In the genomic region with DNA sequence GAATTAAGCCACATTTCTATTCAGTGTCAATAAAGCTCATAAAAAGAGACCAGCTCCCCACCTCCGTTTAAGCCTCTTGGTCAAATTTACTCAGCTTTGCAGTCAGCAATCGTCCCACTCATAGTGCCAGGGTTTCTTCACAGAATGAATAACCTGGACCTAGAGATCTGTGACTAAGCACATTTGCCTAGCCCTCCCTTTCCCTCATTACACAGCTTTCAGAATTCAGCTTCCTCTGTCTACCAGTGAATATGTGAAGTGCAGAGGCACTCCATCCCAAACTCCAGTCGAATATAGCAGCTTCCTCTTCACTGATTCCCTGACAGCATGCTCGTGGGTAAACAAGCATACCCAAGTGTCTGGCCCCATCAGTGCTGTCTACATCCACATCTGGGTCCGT, we compare ENCODE assay signal across 26 mouse cellular contexts. TPM values are rescaled to one million over a fixed set of nuclear protein-coding genes. Genes with fewer than 3 reads are reported as not detected.
DNase-seq lines count a peak whose midpoint lies in the region; ATAC-seq and TF ChIP-seq lines count a peak whose summit lies in the region.
"Had no signal": no experiment of that assay in that cellular context is flagged by ENCODE, and none has a peak within 500 bp of the region (broad histone marks: within the 10 kb centered on the region; RNA-seq: fewer than 3 reads in every experiment).

No protein-coding gene starts in this region.

- H3K36me3 ChIP-seq in lung, postnatal 0 days (ENCODE audit: insufficient read depth, low read length), result no peaks in the 10 kb centered on the region
- H3K36me3 ChIP-seq in hindbrain, postnatal 0 days (ENCODE audit: insufficient read depth, low read length), result no peaks in the 10 kb centered on the region
- no peaks in the 10 kb centered on the region for H3K36me3 ChIP-seq in hindbrain, embryonic 10.5 days
- H3K36me3 ChIP-seq: embryonic facial prominence, embryonic 12.5 days; forebrain, embryonic 12.5 days; hindbrain, embryonic 13.5 days; midbrain, embryonic 10.5 days; neural tube, embryonic 13.5 days had no signal

- no peak overlapping the region for H3K4me3 ChIP-seq in lung, postnatal 0 days (ENCODE audit: low read depth, low read length)
- H3K4me3 ChIP-seq in hindbrain, postnatal 0 days (ENCODE audit: low read length), result no peak overlapping the region
- H3K4me3 ChIP-seq in hindbrain, embryonic 10.5 days, result no peak overlapping the region
- H3K4me3 ChIP-seq: embryonic facial prominence, embryonic 12.5 days; forebrain, embryonic 12.5 days; hindbrain, embryonic 13.5 days; midbrain, embryonic 10.5 days; myocyte; neural tube, embryonic 13.5 days had no signal

- peak; percentile 73 for DNase-seq in heart, adult 11 months
- no peak for DNase-seq in heart, postnatal 4 days
- DNase-seq in lung, postnatal 0 days (ENCODE audit: low spot score), result peak; percentile 56
- no peak for DNase-seq in lung, postnatal 10 days
- no peak for DNase-seq in hindbrain, postnatal 0 days (ENCODE audit: low spot score)
- no peak for DNase-seq in hindbrain, embryonic 10.5 days (ENCODE audit: low spot score)
- DNase-seq: adrenal gland, postnatal 10 days; cerebellum, adult 9-10 months; kidney, adult 8-10 months; kidney, postnatal 25 days; layer of hippocampus, postnatal 36 days; liver, postnatal 0 days; retina, postnatal 1 day; right cerebral cortex, postnatal 4 days; thymus, adult 18-20 months; thymus, postnatal 36 days had no signal

- ATAC-seq in lung, postnatal 0 days, result peak; percentile 59
- ATAC-seq in hematopoietic stem cell, adult 5-6 weeks (replicated peaks in 1 of 2; ENCODE audit: insufficient read depth in 1 of 2, low FRiP score in 2 of 2, low TSS enrichment in 1 of 2, low read depth in 1 of 2, poor library complexity in 2 of 2, severe bottlenecking in 2 of 2), result peak; percentile 42 to 78; a peak in 3 of 4 replicates
- no peak for ATAC-seq in hindbrain, postnatal 0 days
- ATAC-seq: inflammation-experienced regulatory T-cells, adult 6 months; liver, postnatal 0 days; midbrain, embryonic 16.5 days had no signal

- no peak overlapping the region for H3K4me2 ChIP-seq in lung, postnatal 0 days (replicated peaks; ENCODE audit: low read depth, low read length)
- no peak overlapping the region for H3K4me2 ChIP-seq in hindbrain, postnatal 0 days (ENCODE audit: low read depth, low read length)
- H3K4me2 ChIP-seq: embryonic facial prominence, embryonic 12.5 days; forebrain, embryonic 12.5 days; heart, embryonic 11.5 days; hindbrain, embryonic 13.5 days; neural tube, embryonic 13.5 days had no signal

- WGBS in lung, postnatal 0 days, result 37% methylated on average over 5 of the region's 5 CpGs
- WGBS in hindbrain, postnatal 0 days, result 66% methylated on average over 5 of the region's 5 CpGs
- 75% methylated on average over 5 of the region's 5 CpGs for WGBS in hindbrain, embryonic 10.5 days

- H3K4me1 ChIP-seq in lung, postnatal 0 days (ENCODE audit: insufficient read depth, low read depth, low read length), result no peaks in the 10 kb centered on the region
- H3K4me1 ChIP-seq in hindbrain, postnatal 0 days (ENCODE audit: insufficient read depth, low read length), result no peaks in the 10 kb centered on the region
- no peaks in the 10 kb centered on the region for H3K4me1 ChIP-seq in hindbrain, embryonic 10.5 days (replicated peaks)
- H3K4me1 ChIP-seq: embryonic facial prominence, embryonic 12.5 days; forebrain, embryonic 12.5 days; hindbrain, embryonic 13.5 days; midbrain, embryonic 10.5 days; neural tube, embryonic 13.5 days had no signal

- no peaks in the 10 kb centered on the region for H3K9me3 ChIP-seq in lung, postnatal 0 days (ENCODE audit: low read length)
- no peaks in the 10 kb centered on the region for H3K9me3 ChIP-seq in hindbrain, postnatal 0 days (ENCODE audit: low read length)
- H3K9me3 ChIP-seq in hindbrain, embryonic 10.5 days, result no peaks in the 10 kb centered on the region
- H3K9me3 ChIP-seq: embryonic facial prominence, embryonic 12.5 days; forebrain, embryonic 12.5 days; hindbrain, embryonic 13.5 days; midbrain, embryonic 10.5 days; neural tube, embryonic 13.5 days had no signal

- H3K27me3 ChIP-seq in lung, postnatal 0 days (replicated peaks; ENCODE audit: insufficient read depth, low read length), result no peaks in the 10 kb centered on the region
- H3K27me3 ChIP-seq in hindbrain, postnatal 0 days (ENCODE audit: insufficient read depth, low read length), result no peaks in the 10 kb centered on the region
- H3K27me3 ChIP-seq in hindbrain, embryonic 10.5 days (ENCODE audit: insufficient read depth, poor library complexity, severe bottlenecking), result no peaks in the 10 kb centered on the region
- H3K27me3 ChIP-seq: embryonic facial prominence, embryonic 12.5 days; forebrain, embryonic 12.5 days; hindbrain, embryonic 13.5 days; neural tube, embryonic 13.5 days had no signal

- no peak overlapping the region for H3K27ac ChIP-seq in lung, postnatal 0 days (ENCODE audit: low read length)
- H3K27ac ChIP-seq in hindbrain, postnatal 0 days, result no peak overlapping the region
- H3K27ac ChIP-seq in hindbrain, embryonic 10.5 days, result no peak overlapping the region
- H3K27ac ChIP-seq: embryonic facial prominence, embryonic 12.5 days; forebrain, embryonic 12.5 days; hindbrain, embryonic 13.5 days; midbrain, embryonic 10.5 days; neural tube, embryonic 13.5 days had no signal

- no peak for TF ChIP-seq CTCF in lung, postnatal 0 days (IDR thresholded peaks at IDR 0.05)
- no peak for TF ChIP-seq CTCF in hindbrain, postnatal 0 days (IDR thresholded peaks at IDR 0.05; ENCODE audit: low read depth)

- TF ChIP-seq EP300 in lung, postnatal 0 days (IDR thresholded peaks at IDR 0.05), result no peak

- H3K9ac ChIP-seq in lung, postnatal 0 days (replicated peaks; ENCODE audit: low read depth), result no peak overlapping the region
- H3K9ac ChIP-seq in hindbrain, postnatal 0 days (replicated peaks; ENCODE audit: low read length), result no peak overlapping the region
- H3K9ac ChIP-seq: embryonic facial prominence, embryonic 12.5 days; forebrain, embryonic 12.5 days; hindbrain, embryonic 13.5 days; liver, postnatal 0 days; neural tube, embryonic 13.5 days had no signal

RNA-seq across cellular contexts. Expression of a gene that starts 54.3 kb away (rescaled TPM):
- 10 to 100 TPM; 73.5 to 87.4 TPM for total RNA-seq in heart, postnatal 4 days (2021)
- polyA plus RNA-seq in lung, postnatal 0 days (2015; fragmentation: Nextera tagmentation; extraction: Ambion mirVana), result 6.6 and 6.8 TPM in 2 replicates
- total RNA-seq in hematopoietic stem cell, adult 5-6 weeks (2017), result 76.3 and 79.5 TPM in 2 replicates
- total RNA-seq in hindbrain, postnatal 0 days (2014; rRNA removed), result 18.1 and 20.1 TPM in 2 replicates
- polyA plus RNA-seq in hindbrain, postnatal 0 days (2015; fragmentation: Nextera tagmentation; extraction: Ambion mirVana), result 3.5 and 4.0 TPM in 2 replicates
- polyA plus RNA-seq in hindbrain, embryonic 10.5 days (2016; fragmentation: Nextera tagmentation; extraction: Ambion mirVana), result 3.1 and 4.4 TPM in 2 replicates

Comparison
In these comparisons a context has a peak if more than half of its experiments do, and no peak if none do; other contexts are left out.
1. DNase-seq: peak in heart, adult 11 months (single experiment) and lung, postnatal 0 days (single experiment); none in heart, postnatal 4 days (single experiment), lung, postnatal 10 days (single experiment), hindbrain, postnatal 0 days (single experiment) and hindbrain, embryonic 10.5 days (single experiment).